Mouse (Mus musculus) megakaryocyte, embryonic 14.5 days (primary cell): Measurements from ENCODE around the gene Fto. TPM values are rescaled to one million over a fixed set of nuclear protein-coding genes. Genes with fewer than 3 reads are reported as not detected.

Source experiments
- H3K27me3 ChIP-seq: replicated peaks from 2 replicates; pipeline ENCODE3; 2012; ENCODE audit warnings: inconsistent platforms
- H3K36me3 ChIP-seq: replicated peaks from 2 replicates; pipeline ENCODE3; 2012; ENCODE audit warnings: low read length, inconsistent platforms, mixed read lengths
- H3K4me1 ChIP-seq: 2 replicates; pipeline ENCODE4 v1.6.1; 2012; ENCODE audit warnings: inconsistent platforms
- H3K4me3 ChIP-seq: replicated peaks from 2 replicates; pipeline ENCODE3; 2012; ENCODE audit warnings: moderate library complexity, mild to moderate bottlenecking, inconsistent platforms
- H3K9me3 ChIP-seq: 2 replicates; pipeline ENCODE4 v1.6.1; 2012; ENCODE audit warnings: inconsistent platforms
- FLI1 ChIP-seq: IDR thresholded peaks from 2 replicates; pipeline ENCODE4 v1.6.1; 2012; ENCODE audit warnings: low read length, inconsistent platforms, mixed read lengths
- GATA1 ChIP-seq: IDR thresholded peaks from 3 replicates; pipeline ENCODE4 v1.6.1; 2012; ENCODE audit warnings: mixed read lengths, low read length, inconsistent platforms, borderline replicate concordance
- polyA plus RNA-seq: library from polyadenylated mRNA; stranded (reverse); fragments of >175 nt; gene quantifications from 2 replicates; pipeline ENCODE4 v1.2.3, GENCODE M21; 2012; ENCODE audit warnings: low replicate concordance; ENCODE audit not compliant: insufficient read depth

The Fto gene
- polyA plus RNA-seq, 1 experiment = 9.5 TPM

GRCm38 (mm10) chr8:91402980-91403975 lies 90.0 kb downstream of the Fto start:
- Histone ChIP-seq H3K9me3 (no peaks in the 10 kb centered on the region), H3K27me3 (no peaks in the 10 kb centered on the region), H3K4me3 (no peak overlapping the region), H3K36me3 (peaks cover 57% of the 10 kb centered on the region), H3K4me1 (peaks cover 22% of the 10 kb centered on the region)
- no peak for TF ChIP-seq GATA1
- TF ChIP-seq FLI1 = no peak

GRCm38 (mm10) chr8:91404311-91404710 lies 91.0 kb downstream of the Fto start:
- Histone ChIP-seq H3K9me3 (no peaks in the 10 kb centered on the region), H3K4me1 (peaks cover 24% of the 10 kb centered on the region), H3K27me3 (no peaks in the 10 kb centered on the region), H3K36me3 (peaks cover 68% of the 10 kb centered on the region), H3K4me3 (no peak overlapping the region)
- no peak for TF ChIP-seq GATA1
- TF ChIP-seq FLI1 = no peak

- Histone ChIP-seq H3K9me3 (no peaks in the 10 kb centered on the region), H3K4me3 (no peak overlapping the region), H3K27me3 (no peaks in the 10 kb centered on the region), H3K4me1 (peaks cover 32% of the 10 kb centered on the region), H3K36me3 (peaks cover 76% of the 10 kb centered on the region)
- TF ChIP-seq GATA1 (no peak), FLI1 (no peak)
Observed at GRCm38 (mm10) chr8:91405099-91405498, 91.8 kb downstream of the Fto start.

- no peak overlapping the region for H3K4me3 ChIP-seq
- peaks cover 84% of the 10 kb centered on the region for H3K36me3 ChIP-seq
- H3K4me1 ChIP-seq = peaks cover 38% of the 10 kb centered on the region
- TF ChIP-seq FLI1 = no peak
- no peaks in the 10 kb centered on the region for H3K9me3 ChIP-seq
- no peaks in the 10 kb centered on the region for H3K27me3 ChIP-seq
Observed at GRCm38 (mm10) chr8:91406624-91407290, 93.4 kb downstream of the Fto start.

- H3K4me1 ChIP-seq = peaks cover 35% of the 10 kb centered on the region
- no peak for TF ChIP-seq FLI1
- TF ChIP-seq GATA1 = no peak
- H3K27me3 ChIP-seq = no peaks in the 10 kb centered on the region
- no peak overlapping the region for H3K4me3 ChIP-seq
- H3K36me3 ChIP-seq = peaks cover 81% of the 10 kb centered on the region
- H3K9me3 ChIP-seq = no peaks in the 10 kb centered on the region
Observed at GRCm38 (mm10) chr8:91407880-91408279, 94.6 kb downstream of the Fto start.

- Histone ChIP-seq H3K36me3 (peaks cover 66% of the 10 kb centered on the region), H3K27me3 (no peaks in the 10 kb centered on the region), H3K4me3 (no peak overlapping the region), H3K9me3 (no peaks in the 10 kb centered on the region), H3K4me1 (peaks cover 22% of the 10 kb centered on the region)
- TF ChIP-seq GATA1 = no peak
- no peak for TF ChIP-seq FLI1
Observed at GRCm38 (mm10) chr8:91410007-91410406, 96.7 kb downstream of the Fto start.

- Histone ChIP-seq H3K27me3 (no peaks in the 10 kb centered on the region), H3K4me3 (no peak overlapping the region), H3K36me3 (peaks cover 15% of the 10 kb centered on the region), H3K4me1 (peaks cover 7% of the 10 kb centered on the region; the same call in 1 of the 2 replicates), H3K9me3 (no peaks in the 10 kb centered on the region)
- TF ChIP-seq GATA1 = no peak
- no peak for TF ChIP-seq FLI1
Observed at GRCm38 (mm10) chr8:91424491-91425074, 111.3 kb downstream of the Fto start.

GRCm38 (mm10) chr8:91425251-91425866 lies 112.0 kb downstream of the Fto start:
- H3K27me3 ChIP-seq = no peaks in the 10 kb centered on the region
- H3K36me3 ChIP-seq = peaks cover 19% of the 10 kb centered on the region
- no peak overlapping the region for H3K4me3 ChIP-seq
- H3K9me3 ChIP-seq = no peaks in the 10 kb centered on the region
- peaks cover 7% of the 10 kb centered on the region; the same call in 1 of the 2 replicates for H3K4me1 ChIP-seq
- TF ChIP-seq GATA1 = no peak
- TF ChIP-seq FLI1 = no peak

GRCm38 (mm10) chr8:91426496-91426895 lies 113.2 kb downstream of the Fto start:
- Histone ChIP-seq H3K36me3 (peaks cover 19% of the 10 kb centered on the region), H3K4me1 (peaks cover 7% of the 10 kb centered on the region; the same call in 1 of the 2 replicates), H3K9me3 (no peaks in the 10 kb centered on the region), H3K27me3 (no peaks in the 10 kb centered on the region), H3K4me3 (no peak overlapping the region)
- TF ChIP-seq FLI1 = no peak
- TF ChIP-seq GATA1 = no peak
